Mouse (Mus musculus): ENCODE results near the gene 2810021J22Rik. TPM values are rescaled to one million over a fixed set of nuclear protein-coding genes. Genes with fewer than 3 reads are reported as not detected.
A peak's percentile ranks its signal among the peaks of the same experiment; 100 is the strongest.

2810021J22Rik gene
- total RNA-seq, 2 experiments from 2014 or later = 6.6 to 11.7 TPM

GRCm38 (mm10) chr11:58916879-58917744 is 50.1 kb downstream of the 2810021J22Rik start:
- peak in 1 of 2 experiments; percentile 36 for DNase-seq (ENCODE audit: low spot score in 2 of 2)

GRCm38 (mm10) chr11:58917745-58918366 is 50.8 kb downstream of the 2810021J22Rik start, which contains the start of gene Btnl10:
Gene Btnl10 (plus strand): TSS chr11:58917908.
- no peak for DNase-seq (ENCODE audit: low spot score in 2 of 2)

- no peak for DNase-seq (ENCODE audit: low spot score in 2 of 2)
These were observed 51.7 kb downstream of the 2810021J22Rik start for GRCm38 (mm10) chr11:58918759-58919158.

- no peak for DNase-seq (ENCODE audit: low spot score in 2 of 2)
These were observed 55.4 kb downstream of the 2810021J22Rik start for GRCm38 (mm10) chr11:58922420-58922819.

GRCm38 (mm10) chr11:58926651-58927050 is 59.6 kb downstream of the 2810021J22Rik start:
- no peak for DNase-seq (ENCODE audit: low spot score in 2 of 2)

GRCm38 (mm10) chr11:58927053-58927452 is 60.0 kb downstream of the 2810021J22Rik start:
- DNase-seq (ENCODE audit: low spot score in 2 of 2) = no peak

GRCm38 (mm10) chr11:58927790-58928651 is 61.0 kb downstream of the 2810021J22Rik start:
- DNase-seq (ENCODE audit: low spot score in 2 of 2) = peak; percentile 62 to 70

GRCm38 (mm10) chr11:58929055-58929454 is 62.0 kb downstream of the 2810021J22Rik start:
- DNase-seq (ENCODE audit: low spot score in 2 of 2) = no peak

GRCm38 (mm10) chr11:58929641-58930040 is 62.6 kb downstream of the 2810021J22Rik start:
- DNase-seq (ENCODE audit: low spot score in 2 of 2) = no peak

GRCm38 (mm10) chr11:58930254-58930653 is 63.2 kb downstream of the 2810021J22Rik start:
- no peak for DNase-seq (ENCODE audit: low spot score in 2 of 2)

GRCm38 (mm10) chr11:58931576-58931975 is 64.6 kb downstream of the 2810021J22Rik start:
- no peak for DNase-seq (ENCODE audit: low spot score in 2 of 2)

Other genes starting within 250 kb of the 2810021J22Rik start
- gene Olfr323, start 236.7 kb upstream of the 2810021J22Rik start, total RNA-seq (2021) = not detected
- under 1 TPM in 1 of 2 experiments, not detected in 1; 0.20 TPM for gene Trim58, start 226.8 kb upstream of the 2810021J22Rik start, total RNA-seq (2021)
- gene Olfr322, start 208.4 kb upstream of the 2810021J22Rik start, total RNA-seq (2021) = not detected
- gene Olfr320, start 186.1 kb upstream of the 2810021J22Rik start, total RNA-seq (2021) = not detected
- not detected for gene Olfr319, start 168.1 kb upstream of the 2810021J22Rik start, total RNA-seq (2021)
- gene Olfr318, start 143.2 kb upstream of the 2810021J22Rik start, total RNA-seq (2021) = under 1 TPM in 1 of 2 experiments, not detected in 1; 0.16 TPM
- under 1 TPM in 1 of 2 experiments, not detected in 1; 0.49 TPM for gene Olfr317, start 128.0 kb upstream of the 2810021J22Rik start, total RNA-seq (2021)
- gene Olfr316, start 114.5 kb upstream of the 2810021J22Rik start, total RNA-seq (2021) = under 1 TPM; 0.25 to 0.32 TPM
- not detected for gene Olfr315, start 94.0 kb upstream of the 2810021J22Rik start, total RNA-seq (2021)
- gene Olfr314, start 84.3 kb upstream of the 2810021J22Rik start, total RNA-seq (2021) = not detected
- 1 to 10 TPM; 5.3 to 6.9 TPM for gene Fam183b, start 65.3 kb upstream of the 2810021J22Rik start, total RNA-seq (2021)
- not detected for gene Olfr313, start 52.2 kb upstream of the 2810021J22Rik start, total RNA-seq (2021)
- gene Olfr312, start 38.0 kb upstream of the 2810021J22Rik start, total RNA-seq (2021) = not detected
- gene Olfr311, start 28.0 kb upstream of the 2810021J22Rik start, total RNA-seq (2021) = not detected
- 10 to 100 TPM; 16.2 to 17.7 TPM for gene Gm12258, start 20.1 kb upstream of the 2810021J22Rik start, total RNA-seq (2021)
- gene Zfp39, start 37.0 kb downstream of the 2810021J22Rik start, total RNA-seq (2021) = 10 to 100 TPM in 1 of 2 experiments, 1 to 10 TPM in 1; 9.9 to 10.1 TPM
- under 1 TPM in 1 of 2 experiments, not detected in 1; 0.22 TPM for gene Btnl10, start 50.7 kb downstream of the 2810021J22Rik start, total RNA-seq (2021)
- gene Rnf187, start 71.7 kb downstream of the 2810021J22Rik start, total RNA-seq (2021) = 100 to 1,000 TPM; 453 to 458 TPM
- 100 to 1,000 TPM; 146 to 155 TPM for gene Hist3h2ba, start 81.7 kb downstream of the 2810021J22Rik start, total RNA-seq (2021)
- 10 to 100 TPM; 59.3 to 61.6 TPM for gene Hist3h2a, start 87.5 kb downstream of the 2810021J22Rik start, total RNA-seq (2021)
- gene Trim17, start 87.5 kb downstream of the 2810021J22Rik start, total RNA-seq (2021) = 1 to 10 TPM; 2.9 to 3.7 TPM
- gene Trim11, start 110.9 kb downstream of the 2810021J22Rik start, total RNA-seq (2021) = 10 to 100 TPM; 24.7 to 28.6 TPM